Mouse (Mus musculus) MEL-GATA-1-ER (cell line): ENCODE results near the gene Nrp1.

ENCODE experiments used
- DNase-seq: peaks from one replicate; pipeline ENCODE4 v3.0.0-alpha.2; 2012; ENCODE audit warnings: low read depth; ENCODE audit errors: extremely low read depth

Gene Nrp1

DNA sequence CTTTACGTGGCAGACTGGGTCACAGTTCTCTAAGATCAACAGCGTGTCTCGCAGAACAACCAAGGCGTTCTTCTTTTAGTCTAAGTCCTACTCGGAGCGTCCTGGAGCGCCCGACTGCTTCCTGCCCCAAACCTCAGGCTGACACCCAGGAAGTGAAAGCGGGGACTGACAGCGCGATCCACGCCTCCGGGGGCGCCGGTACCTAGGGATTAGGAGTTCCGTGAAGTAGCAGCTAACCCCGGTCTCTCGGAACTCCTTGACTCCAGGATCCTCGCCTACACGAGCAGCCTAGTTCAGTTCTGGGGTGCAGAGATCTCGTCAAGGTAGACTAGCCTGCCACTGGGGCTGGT is at the start of gene Nrp1:
Gene Nrp1 (plus strand): TSS at position 199 of the 350 bp plus-strand sequence.
- no peak for DNase-seq

DNA sequence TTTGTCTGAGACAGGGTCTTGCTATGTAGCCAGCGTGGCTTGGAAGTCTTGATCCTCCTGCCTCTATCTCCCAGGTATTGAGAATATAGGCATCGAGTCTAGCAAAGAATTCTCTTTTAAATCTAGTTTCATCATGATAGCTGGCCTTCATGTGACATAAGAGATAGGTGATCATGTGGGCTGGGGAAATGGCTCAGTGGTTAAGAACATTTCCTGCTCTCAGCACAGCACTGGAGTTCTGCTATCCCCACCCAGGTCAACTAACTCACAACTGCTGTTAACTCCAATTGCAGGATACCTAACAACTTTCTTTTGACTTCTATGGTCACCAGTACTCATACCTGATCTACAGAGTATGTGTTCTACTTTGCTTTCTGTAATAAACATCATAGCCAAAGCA is 37.6 kb upstream of the Nrp1 start:
- DNase-seq, result no peak

GRCm38 (mm10) chr8:128327281-128327680 is 31.1 kb upstream of the Nrp1 start:
- DNase-seq, result no peak

DNA sequence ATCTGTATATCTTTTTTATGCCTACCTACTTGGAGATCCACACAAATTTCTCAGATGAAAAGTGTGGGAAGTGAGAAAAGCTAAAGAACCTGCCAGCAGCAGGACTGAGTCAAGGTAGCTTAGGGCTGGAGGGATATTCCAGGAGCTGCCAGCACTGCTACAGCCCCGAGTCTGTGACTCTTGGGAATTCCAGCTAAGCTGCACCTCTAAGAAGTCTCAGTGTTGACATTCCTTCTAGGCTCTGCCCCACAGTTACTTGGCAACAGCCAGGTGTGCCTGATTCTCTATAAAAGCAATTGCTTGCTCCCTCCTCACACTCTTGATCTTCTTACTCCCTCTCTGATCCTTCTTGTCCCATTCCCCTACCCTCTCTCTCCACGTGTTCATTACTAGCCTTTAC is 30.5 kb upstream of the Nrp1 start:
- DNase-seq, result no peak

DNA sequence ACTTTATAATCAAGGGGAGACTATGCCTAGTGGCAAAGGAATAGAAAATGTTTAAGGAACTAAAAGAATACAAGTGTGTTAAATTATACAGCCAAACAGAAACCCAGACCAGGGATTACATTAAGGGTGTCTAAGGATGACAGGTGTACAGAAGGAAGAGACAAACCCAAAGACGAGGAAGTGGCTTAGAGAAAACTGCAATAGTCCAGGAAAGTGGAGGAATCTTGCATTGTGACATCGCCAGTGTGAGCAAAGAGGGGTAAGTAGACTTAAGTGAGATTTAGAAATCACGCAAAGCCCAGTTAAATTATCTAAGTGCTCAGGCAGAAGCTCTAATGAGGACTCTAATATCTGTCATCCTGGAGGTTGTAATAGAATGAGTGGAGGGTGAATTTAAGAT is 28.9 kb upstream of the Nrp1 start:
- DNase-seq, result no peak

GRCm38 (mm10) chr8:128335976-128336375 is 22.4 kb upstream of the Nrp1 start:
- DNase-seq, result no peak

DNA sequence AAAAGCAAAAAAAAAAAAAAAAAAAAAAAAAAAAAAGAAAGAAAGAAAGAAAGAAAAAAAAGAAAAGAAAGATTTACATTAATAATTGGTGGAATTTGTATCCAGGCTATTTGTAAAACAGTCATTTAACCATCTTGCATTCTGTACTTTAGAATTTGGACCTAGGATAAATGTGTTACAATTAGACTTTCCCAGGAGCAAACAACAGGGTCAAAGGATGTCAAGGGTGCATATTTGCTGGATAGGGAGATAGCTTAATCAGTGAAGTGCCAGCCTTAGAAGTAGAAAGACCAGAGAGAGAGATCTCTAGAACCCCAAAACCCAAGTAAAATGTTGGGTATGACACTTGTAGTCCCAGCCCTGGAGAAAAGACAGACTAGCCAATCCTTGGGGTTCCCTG is 19.5 kb upstream of the Nrp1 start:
- DNase-seq, result no peak

DNA sequence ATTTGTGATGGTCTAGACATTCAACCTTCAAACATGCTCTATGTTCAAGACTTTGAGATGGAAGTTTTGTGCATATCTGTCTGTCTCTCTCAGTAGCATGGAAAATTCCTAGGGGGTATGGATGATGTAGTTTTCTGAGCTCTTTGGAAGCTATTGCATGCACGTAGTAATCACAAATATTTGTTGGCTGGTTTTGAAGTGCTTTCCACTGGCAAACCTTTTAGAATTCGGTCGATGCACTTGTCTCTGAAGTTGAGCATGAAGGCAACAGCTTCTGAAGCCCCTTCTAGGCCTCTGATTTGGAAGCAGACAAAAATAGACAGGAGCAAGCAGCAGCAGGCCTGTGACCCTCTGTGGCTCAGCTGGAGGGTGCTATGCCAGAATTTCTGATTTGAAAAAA is 18.9 kb upstream of the Nrp1 start:
- DNase-seq, result no peak

GRCm38 (mm10) chr8:128350405-128350804 is 8.0 kb upstream of the Nrp1 start:
- no peak for DNase-seq

- DNase-seq, result no peak
These were observed 7.2 kb upstream of the Nrp1 start for GRCm38 (mm10) chr8:128351211-128351610.

DNA sequence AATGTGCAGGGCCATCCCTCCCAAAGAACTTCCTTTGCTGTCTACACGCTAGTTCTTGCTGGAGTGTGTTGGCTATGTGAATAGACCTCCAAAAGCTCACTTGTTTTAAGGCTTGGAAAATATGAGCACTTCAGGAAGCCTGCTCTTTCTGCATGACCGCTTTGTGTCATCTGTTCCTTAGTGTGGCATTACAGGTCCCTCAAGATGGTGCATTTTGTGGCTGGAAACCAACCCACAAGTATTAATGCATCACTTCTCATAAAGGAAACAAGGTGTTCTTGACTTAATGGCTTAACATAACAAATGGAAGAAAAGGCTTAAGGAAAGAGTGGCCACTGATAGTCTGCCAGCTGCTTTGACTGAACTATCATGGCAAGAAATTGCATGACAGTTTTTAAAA is 5.6 kb upstream of the Nrp1 start:
- no peak for DNase-seq

GRCm38 (mm10) chr8:128353999-128354398 is 4.4 kb upstream of the Nrp1 start:
- no peak for DNase-seq

DNA sequence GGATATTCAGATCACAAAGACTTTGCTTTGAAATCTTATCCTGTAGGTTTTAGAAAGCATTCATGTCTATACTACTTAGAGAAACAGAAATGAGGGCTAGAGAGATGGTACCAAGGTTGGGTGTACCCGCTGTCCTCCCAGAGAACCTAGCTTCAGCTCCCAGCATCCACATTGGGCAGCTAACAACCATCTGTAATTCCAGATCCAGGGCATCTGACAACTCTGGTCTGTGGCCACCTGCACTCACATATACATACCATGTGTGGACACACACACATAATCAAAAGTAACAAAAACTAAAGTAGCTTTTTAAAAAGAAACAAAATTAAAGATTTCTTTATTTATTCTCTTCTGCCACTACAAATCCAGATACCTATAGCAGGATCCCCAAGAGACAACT is 3.3 kb upstream of the Nrp1 start:
- DNase-seq, result no peak

DNA sequence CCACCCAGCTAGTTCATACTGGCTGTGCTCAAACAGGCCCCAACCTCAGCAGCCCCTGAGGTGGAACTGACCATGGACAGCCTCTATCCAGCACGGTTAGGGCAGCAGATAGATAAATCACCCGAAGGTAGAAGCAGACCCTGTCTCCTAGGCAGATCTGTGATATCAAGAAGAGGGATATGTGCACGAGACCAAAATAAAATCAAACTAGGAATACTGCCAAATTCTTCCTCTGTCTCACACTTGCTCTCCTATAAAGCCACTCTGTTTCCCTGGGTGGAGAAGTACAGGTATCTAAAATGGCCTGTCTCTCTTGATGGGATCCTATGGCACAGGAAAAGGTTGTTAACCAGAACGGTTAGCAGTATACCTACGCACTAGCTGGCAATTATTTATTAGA is 2.2 kb upstream of the Nrp1 start:
- no peak for DNase-seq

DNA sequence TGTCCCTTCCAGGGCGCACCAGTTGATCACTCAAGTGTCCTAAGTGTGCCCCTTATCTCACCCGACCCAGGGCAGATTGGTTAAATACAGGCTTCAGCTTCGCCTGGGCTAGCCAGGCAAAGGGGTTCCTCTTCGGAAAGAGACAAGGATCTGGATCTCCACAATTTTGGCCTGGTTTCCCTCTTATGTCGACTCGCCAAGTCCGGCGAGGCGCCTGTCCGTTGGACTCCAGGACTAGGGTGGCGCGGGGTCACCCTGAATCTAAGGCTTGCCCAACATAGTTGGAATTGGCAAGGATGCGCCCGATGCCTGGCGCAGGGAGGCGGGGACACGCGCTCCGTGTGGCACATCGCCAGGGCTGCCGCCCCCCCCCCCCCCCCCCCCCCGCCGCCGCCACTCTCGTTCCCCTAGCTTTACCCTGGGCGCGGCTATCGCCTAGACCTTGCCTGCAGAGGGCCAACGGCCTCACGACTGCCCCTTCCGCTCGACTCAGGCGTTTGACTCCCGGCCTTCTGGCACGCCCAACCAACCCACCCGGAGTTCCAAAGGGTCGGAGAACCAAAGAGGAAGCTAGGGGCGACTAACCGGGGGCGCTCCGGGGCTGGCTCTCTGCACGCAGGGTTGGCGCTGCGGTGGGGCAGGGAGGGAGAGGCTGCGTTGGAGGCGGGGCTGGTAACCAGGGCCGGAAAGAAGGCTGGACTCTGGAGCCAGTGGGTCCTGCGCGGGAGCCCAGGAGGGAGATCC is 1.4 kb upstream of the Nrp1 start:
- no peak for DNase-seq

GRCm38 (mm10) chr8:128357540-128358405 is 631 bp upstream of the Nrp1 start:
- no peak for DNase-seq

- no peak for DNase-seq
These were observed 534 bp downstream of the Nrp1 start for GRCm38 (mm10) chr8:128358756-128359520.

GRCm38 (mm10) chr8:128359521-128360318 is 1.3 kb downstream of the Nrp1 start:
- no peak for DNase-seq

DNA sequence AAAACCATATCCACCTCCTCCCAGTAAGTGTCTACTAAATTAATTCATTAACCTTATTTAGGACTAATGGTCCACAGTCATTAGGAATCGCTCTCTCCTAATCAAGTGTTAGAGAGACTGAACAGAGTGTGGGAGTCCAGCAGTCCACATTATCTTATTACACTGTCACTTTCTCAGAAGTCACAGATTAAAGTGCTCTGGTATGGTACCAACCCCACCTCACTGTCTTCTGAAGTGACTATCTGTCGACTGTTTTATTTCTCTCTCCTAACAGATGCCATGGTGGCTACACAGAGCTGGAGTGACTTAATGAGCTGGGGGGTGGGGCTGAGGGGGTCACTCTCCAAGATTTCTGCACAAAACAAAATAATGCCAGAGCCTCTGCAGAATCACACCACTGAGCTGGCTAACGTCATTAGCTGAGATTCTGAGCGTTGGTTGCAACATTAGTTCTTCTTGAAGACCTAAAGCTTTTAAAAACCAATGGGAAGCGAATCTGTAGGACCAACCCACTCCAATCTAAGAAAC is 3.0 kb downstream of the Nrp1 start:
- no peak for DNase-seq

DNA sequence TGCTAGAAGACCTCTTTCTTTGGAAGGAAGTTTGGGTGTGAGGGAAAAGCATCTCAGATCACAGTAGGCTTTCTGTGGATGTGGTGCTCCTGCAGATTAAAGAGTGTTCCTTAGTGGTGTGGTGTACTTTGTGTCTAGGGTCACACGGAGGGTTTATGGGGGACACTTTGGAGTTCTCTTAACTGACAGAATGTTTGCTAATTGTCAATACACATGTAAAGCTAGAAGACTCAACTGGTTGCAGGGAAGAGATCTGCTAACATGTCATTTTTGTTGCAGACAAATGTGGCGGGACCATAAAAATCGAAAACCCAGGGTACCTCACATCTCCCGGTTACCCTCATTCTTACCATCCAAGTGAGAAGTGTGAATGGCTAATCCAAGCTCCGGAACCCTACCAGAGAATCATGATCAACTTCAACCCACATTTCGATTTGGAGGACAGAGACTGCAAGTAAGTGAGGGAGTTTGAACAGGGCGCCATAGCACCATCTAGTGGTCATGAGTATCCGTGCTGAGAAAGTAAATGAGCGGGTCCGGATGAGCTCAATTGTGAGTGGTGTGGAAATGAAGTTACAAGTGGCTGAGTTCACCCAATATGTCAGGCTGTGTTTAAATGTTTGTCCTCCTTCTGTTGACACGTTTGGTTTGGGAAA is 4.7 kb downstream of the Nrp1 start:
- peak; percentile 3 for DNase-seq

- DNase-seq, result no peak
These were observed 12.1 kb downstream of the Nrp1 start for GRCm38 (mm10) chr8:128370496-128370895.
